Mouse (Mus musculus) MEL (cell line): ENCODE data around the gene Fdps. TPM values are rescaled to one million over a fixed set of nuclear protein-coding genes. Genes with fewer than 3 reads are reported as not detected.

Source experiments
- DNase-seq: peaks from one replicate; pipeline ENCODE4 v3.0.0; 2011; ENCODE audit warnings: low read depth, low spot score
- H3K27ac ChIP-seq: 2 replicates; pipeline ENCODE4 v1.5.1; 2012; ENCODE audit warnings: low read depth, mild to moderate bottlenecking, control low read depth, low read length, moderate library complexity; ENCODE audit not compliant: control insufficient read depth
- H3K27me3 ChIP-seq, 2 experiments: fragments of 150-350 bp in 1 of 2; sonication (generic) in 1 of 2; 2 replicates each; pipeline ENCODE4 v1.6.1; 2012; ENCODE audit warnings: low read length in 2 of 2, mild to moderate bottlenecking in 2 of 2, improper control_type of control experiment in 1 of 2, moderate library complexity in 1 of 2; ENCODE audit not compliant: insufficient read depth in 2 of 2, control insufficient read depth in 1 of 2
- H3K36me3 ChIP-seq, 2 experiments: 2 replicates each; pipeline ENCODE4 v1.6.1; 2012 to 2014; ENCODE audit warnings: low read length in 2 of 2, improper control_type of control experiment in 1 of 2, inconsistent platforms in 1 of 2, mild to moderate bottlenecking in 1 of 2; ENCODE audit not compliant: insufficient read depth in 2 of 2, control insufficient read depth in 1 of 2
- H3K4me1 ChIP-seq, 2 experiments: fragments of 150-350 bp in 1 of 2; sonication (generic) in 1 of 2; 2 replicates each; pipeline ENCODE4 v1.6.1; 2012; ENCODE audit warnings: low read length in 2 of 2, improper control_type of control experiment in 1 of 2, mild to moderate bottlenecking in 1 of 2; ENCODE audit not compliant: insufficient read depth in 2 of 2, control insufficient read depth in 1 of 2
- H3K4me3 ChIP-seq, 2 experiments: fragments of 150-350 bp in 1 of 2; sonication (generic) in 1 of 2; 2 replicates each; pipeline ENCODE4 v1.5.1; 2012; ENCODE audit warnings: low read depth in 2 of 2, low read length in 2 of 2, mild to moderate bottlenecking in 2 of 2, moderate library complexity in 2 of 2, control low read depth in 1 of 2, improper control_type of control experiment in 1 of 2; ENCODE audit not compliant: control insufficient read depth in 1 of 2, insufficient read depth in 1 of 2
- H3K79me2 ChIP-seq: 2 replicates; pipeline ENCODE4 v1.6.1; 2012; ENCODE audit warnings: mild to moderate bottlenecking, low read length, moderate library complexity; ENCODE audit not compliant: control insufficient read depth, poor library complexity, insufficient read depth
- H3K9ac ChIP-seq: 2 replicates; pipeline ENCODE4 v1.6.1; 2012; ENCODE audit warnings: low read depth, mild to moderate bottlenecking, control low read depth, low read length, moderate library complexity; ENCODE audit not compliant: control insufficient read depth, poor library complexity, severe bottlenecking
- H3K9me3 ChIP-seq: fragments of 150-350 bp; sonication (generic); replicated peaks from 2 replicates; pipeline ENCODE4 v1.6.1; 2012; ENCODE audit warnings: mild to moderate bottlenecking, low read length, improper control_type of control experiment, moderate library complexity; ENCODE audit not compliant: insufficient read depth
- CHD1 ChIP-seq: IDR thresholded peaks from 2 replicates; pipeline ENCODE4 v1.6.1; 2012; ENCODE audit warnings: low read depth, mild to moderate bottlenecking, inconsistent platforms, low read length, improper control_type of control experiment
- CTCF ChIP-seq, 3 experiments: IDR thresholded peaks in 2 of 3; conservative IDR thresholded peaks in 1 of 3; 2 replicates each; pipeline ENCODE4 v1.5.1; 2011 to 2012; ENCODE audit warnings: low read length in 3 of 3, low read depth in 2 of 3, mild to moderate bottlenecking in 2 of 3, improper control_type of control experiment in 1 of 3, inconsistent platforms in 1 of 3, mixed read lengths in 1 of 3, moderate library complexity in 1 of 3; ENCODE audit not compliant: control insufficient read depth in 1 of 3, insufficient read depth in 1 of 3, poor library complexity in 1 of 3, severe bottlenecking in 1 of 3
- E2F4 ChIP-seq: IDR thresholded peaks from 2 replicates; pipeline ENCODE4 v1.6.1; 2011; ENCODE audit warnings: low read depth, low read length, improper control_type of control experiment, borderline replicate concordance
- ETS1 ChIP-seq: IDR thresholded peaks from 2 replicates; pipeline ENCODE4 v1.6.1; 2012; ENCODE audit warnings: low read depth, mild to moderate bottlenecking, inconsistent platforms, low read length, improper control_type of control experiment, moderate library complexity
- JUND ChIP-seq: IDR thresholded peaks from 2 replicates; pipeline ENCODE4 v1.6.1; 2011; ENCODE audit warnings: low read depth, mild to moderate bottlenecking, improper control_type of control experiment, low read length
- KAT2A ChIP-seq: conservative IDR thresholded peaks from 2 replicates; pipeline ENCODE4 v1.6.1; 2012; ENCODE audit warnings: low read depth, low read length, improper control_type of control experiment, inconsistent platforms
- MAFK ChIP-seq: IDR thresholded peaks from 2 replicates; pipeline ENCODE4 v1.6.1; 2011; ENCODE audit warnings: low read depth, mild to moderate bottlenecking, low read length, improper control_type of control experiment, borderline replicate concordance
- MAX ChIP-seq: IDR thresholded peaks from 2 replicates; pipeline ENCODE4 v1.6.1; 2011; ENCODE audit warnings: low read length, improper control_type of control experiment
- MAZ ChIP-seq: IDR thresholded peaks from 2 replicates; pipeline ENCODE4 v1.6.1; 2012; ENCODE audit warnings: low read depth, mild to moderate bottlenecking, inconsistent platforms, low read length, improper control_type of control experiment
- MYC ChIP-seq: IDR thresholded peaks from 2 replicates; pipeline ENCODE4 v1.6.1; 2011; ENCODE audit warnings: low read depth, mild to moderate bottlenecking, low read length, improper control_type of control experiment, moderate library complexity
- NELFE ChIP-seq: IDR thresholded peaks from 2 replicates; pipeline ENCODE4 v1.6.1; 2011; ENCODE audit warnings: low read depth, low read length, improper control_type of control experiment
- NRF1 ChIP-seq: IDR thresholded peaks from 2 replicates; pipeline ENCODE4 v1.6.1; 2014; ENCODE audit warnings: low read depth, mild to moderate bottlenecking, inconsistent platforms, low read length, improper control_type of control experiment, moderate library complexity; ENCODE audit not compliant: poor library complexity, insufficient read depth, severe bottlenecking
- POLR2AphosphoS2 ChIP-seq: IDR thresholded peaks from 2 replicates; pipeline ENCODE4 v1.6.1; 2011; ENCODE audit warnings: low read length, improper control_type of control experiment
- POLR2AphosphoS5 ChIP-seq: IDR thresholded peaks from 2 replicates; pipeline ENCODE4 v1.6.1; 2012; ENCODE audit warnings: low read depth, borderline replicate concordance, mild to moderate bottlenecking, inconsistent platforms, low read length, moderate library complexity, mixed read lengths
- RCOR1 ChIP-seq: IDR thresholded peaks from 2 replicates; pipeline ENCODE4 v1.6.1; 2012; ENCODE audit warnings: low read depth, mild to moderate bottlenecking, inconsistent platforms, low read length, improper control_type of control experiment
- SIN3A ChIP-seq: IDR thresholded peaks from 2 replicates; pipeline ENCODE4 v1.6.1; 2012; ENCODE audit warnings: low read length, improper control_type of control experiment, inconsistent platforms
- SMC3 ChIP-seq: IDR thresholded peaks from 2 replicates; pipeline ENCODE4 v1.6.1; 2011; ENCODE audit warnings: low read depth, low read length, improper control_type of control experiment
- TBP ChIP-seq: IDR thresholded peaks from 2 replicates; pipeline ENCODE4 v1.8.0; 2011; ENCODE audit warnings: low read depth, low read length, improper control_type of control experiment
- TCF12 ChIP-seq: IDR thresholded peaks from 2 replicates; pipeline ENCODE4 v1.6.1; 2014; ENCODE audit warnings: low read depth, mild to moderate bottlenecking, inconsistent platforms, low read length, improper control_type of control experiment, moderate library complexity
- USF1 ChIP-seq: IDR thresholded peaks from 2 replicates; pipeline ENCODE4 v1.6.1; 2014; ENCODE audit warnings: low read depth, mild to moderate bottlenecking, inconsistent platforms, low read length, improper control_type of control experiment, moderate library complexity
- USF2 ChIP-seq, 2 experiments: IDR thresholded peaks; 2 replicates each; pipeline ENCODE4 v1.6.1; 2011 to 2012; ENCODE audit warnings: improper control_type of control experiment in 2 of 2, low read length in 2 of 2, borderline replicate concordance in 1 of 2, inconsistent platforms in 1 of 2, low read depth in 1 of 2, mild to moderate bottlenecking in 1 of 2; ENCODE audit not compliant: insufficient read depth in 1 of 2
- ZKSCAN1 ChIP-seq: IDR thresholded peaks from 2 replicates; pipeline ENCODE4 v1.6.1; 2012; ENCODE audit warnings: low read depth, mild to moderate bottlenecking, inconsistent platforms, low read length, improper control_type of control experiment, moderate library complexity
- ZNF384 ChIP-seq: IDR thresholded peaks from 2 replicates; pipeline ENCODE4 v1.6.1; 2012; ENCODE audit warnings: low read depth, mild to moderate bottlenecking, inconsistent platforms, low read length, improper control_type of control experiment
- polyA plus RNA-seq, 2 experiments: library from polyadenylated mRNA; stranded (reverse) in 1 of 2; unstranded in 1 of 2; fragments of >175 nt in 1 of 2; fragments of >200 nt in 1 of 2; gene quantifications; 2 replicates each; pipeline versions ENCODE4 v1.2.1 to v1.2.4; 2012; ENCODE audit warnings: low replicate concordance in 2 of 2, low read depth in 1 of 2; ENCODE audit not compliant: insufficient read length in 2 of 2, insufficient read depth in 1 of 2, missing spikeins in 1 of 2
- total RNA-seq: library from RNA; depleted of rRNA; stranded (reverse); fragments of 300-350 nt; gene quantifications from 2 replicates; pipeline ENCODE4 v1.2.3, GENCODE M21; 2012

The Fdps gene
- total and polyA plus RNA-seq, 3 experiments = 226 to 267 TPM; not detected in 1

GRCm38 (mm10) chr3:89115522-89115921 lies 13.8 kb upstream of the Fdps start (continued):
- TF ChIP-seq NELFE (no peak), CHD1 (no peak), E2F4 (no peak), KAT2A (no peak), POLR2AphosphoS5 (no peak), TBP (no peak), ETS1 (no peak), RCOR1 (no peak), USF1 (no peak), MAZ (no peak), USF2 (IDR thresholded peaks at IDR 0.05; ENCODE audit: borderline replicate concordance in 1 of 2, insufficient read depth in 1 of 2, low read depth in 1 of 2, low read length in 2 of 2) (no peak), ZNF384 (no peak; the same call in 1 of the 2 replicates), MAFK (no peak), SMC3 (peak; percentile 79)

- TF ChIP-seq E2F4 (no peak), POLR2AphosphoS2 (no peak), USF1 (no peak), NELFE (no peak), SIN3A (no peak), MYC (no peak), ZKSCAN1 (no peak), MAX (no peak), MAFK (no peak), JUND (no peak)
- TF ChIP-seq, all 39 proteins: peak for 0
- Histone ChIP-seq H3K79me2 (no peaks in the 10 kb centered on the region), H3K9me3 (no peaks in the 10 kb centered on the region), H3K9ac (no peak overlapping the region), H3K4me1 (peaks cover 8 to 9% of the 10 kb centered on the region in 2 experiments; a peak in 3 of 4 replicates), H3K27ac (no peak overlapping the region), H3K4me3 (no peak overlapping the region), H3K27me3 (peaks cover 0 to 1% of the 10 kb centered on the region in 2 experiments; a peak in 1 of 4 replicates), H3K36me3 (peaks cover 0 to 7% of the 10 kb centered on the region in 2 experiments; a peak in 2 of 4 replicates)
- DNase-seq = no peak
Observed at GRCm38 (mm10) chr3:89113058-89113457, 11.3 kb upstream of the Fdps start.

GRCm38 (mm10) chr3:89108146-89108545 lies 6.4 kb upstream of the Fdps start:
- H3K4me1 ChIP-seq = peaks cover 15 to 18% of the 10 kb centered on the region in 2 experiments
- no peak for DNase-seq
- H3K4me3 ChIP-seq = no peak overlapping the region
- no peaks in the 10 kb centered on the region for H3K27me3 ChIP-seq
- H3K9ac ChIP-seq = peak overlapping the region; percentile 51
- H3K27ac ChIP-seq = peak overlapping the region; percentile 80; the same call in 1 of the 2 replicates
- H3K36me3 ChIP-seq = peaks cover 0 to 20% of the 10 kb centered on the region in 2 experiments; a peak in 2 of 4 replicates
- TF ChIP-seq TCF12 (no peak), NRF1 (no peak), TBP (no peak), CTCF (IDR thresholded peaks at IDR 0.05 in 2 of 3, conservative IDR thresholded peaks at IDR 0.05 in 1 of 3; ENCODE audit: control insufficient read depth in 1 of 3, insufficient read depth in 1 of 3, low read depth in 2 of 3, low read length in 3 of 3, poor library complexity in 1 of 3, severe bottlenecking in 1 of 3) (no peak), ZNF384 (no peak), KAT2A (no peak)
- TF ChIP-seq, all 39 proteins: peak for 0
- H3K79me2 ChIP-seq = no peaks in the 10 kb centered on the region
- no peaks in the 10 kb centered on the region for H3K9me3 ChIP-seq
